Mouse (Mus musculus) embryo, embryonic 11 days (tissue): ENCODE data around the gene Th.

Source experiments
- DNase-seq: peaks from one replicate; pipeline ENCODE4 v3.0.0-alpha.2; 2015

The Th gene

DNA sequence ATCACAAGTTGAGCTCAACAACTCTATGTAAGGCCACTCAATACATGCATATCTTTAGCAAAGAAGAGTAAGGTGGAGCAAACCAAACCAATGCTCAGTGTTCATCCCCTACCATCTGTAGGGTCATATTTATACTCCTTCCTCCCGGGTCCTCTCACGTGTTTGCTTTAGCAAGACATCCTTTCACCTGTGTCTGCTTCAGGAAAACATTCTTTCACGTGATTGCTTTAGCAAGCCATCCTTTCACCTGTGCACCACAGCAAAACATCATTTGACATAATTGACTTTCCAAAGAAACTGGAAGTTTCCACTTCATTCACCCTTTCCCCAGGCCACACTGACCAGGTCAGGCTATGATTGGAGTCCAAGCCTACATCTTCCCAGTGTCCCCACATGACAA is at the start of gene Th:
Gene Th, minus strand, starts transcription at position 101 of the 400 bp plus-strand sequence.
- DNase-seq, result no peak

GRCm38 (mm10) chr7:142968809-142969511 is 38.0 kb upstream of the Th start, which contains the start of gene Ascl2:
Gene Ascl2, minus strand, starts transcription at chr7:142969264.
- DNase-seq, result peak; percentile 68

DNA sequence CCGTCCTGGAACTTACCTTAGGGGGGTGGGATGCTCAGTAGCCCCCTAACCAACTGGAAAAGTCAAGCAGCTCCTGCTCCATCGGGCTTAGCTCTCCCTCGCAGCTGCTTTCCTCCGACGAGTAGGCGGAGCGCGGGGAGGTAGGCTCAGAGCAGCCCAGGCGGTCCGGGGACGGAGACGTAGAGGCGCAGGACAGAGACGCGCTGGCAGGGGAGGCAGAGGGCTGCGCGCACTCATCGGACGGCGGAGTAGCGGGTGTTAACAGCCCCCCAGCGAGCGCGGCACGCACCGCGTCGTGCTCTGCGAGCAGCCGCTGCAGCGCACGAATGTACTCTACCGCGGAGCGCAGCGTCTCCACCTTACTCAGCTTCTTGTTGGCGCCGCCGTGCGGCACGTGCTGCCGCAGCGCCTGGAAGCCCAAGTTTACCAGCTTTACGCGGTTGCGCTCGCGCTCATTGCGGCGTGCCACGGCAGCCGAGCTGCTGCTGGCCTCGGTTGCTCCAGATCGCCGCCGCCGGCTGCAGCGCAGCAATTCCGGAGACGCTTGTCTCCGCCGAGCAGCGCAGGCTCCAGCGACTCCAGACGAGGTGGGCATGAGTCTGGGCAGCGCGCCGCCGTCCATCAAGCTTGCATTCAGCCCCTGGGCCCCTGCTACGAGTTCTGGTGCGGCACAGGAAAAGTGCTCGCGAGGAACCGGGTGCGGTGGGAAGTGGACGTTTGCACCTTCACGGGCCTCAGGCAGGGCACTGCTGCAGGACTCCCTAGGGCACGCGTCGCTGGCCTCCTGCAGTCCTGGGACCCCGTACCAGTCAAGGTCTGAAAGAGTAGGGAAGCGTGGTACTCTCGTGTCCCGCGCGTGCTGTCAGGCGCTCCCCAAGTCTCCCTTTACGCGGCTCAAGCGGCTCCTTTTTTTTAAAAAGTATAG is 37.2 kb upstream of the Th start:
- peak; percentile 90 for DNase-seq

- peak; percentile 39 for DNase-seq
Measured at GRCm38 (mm10) chr7:142967414-142967883, 36.5 kb upstream of the Th start.

- DNase-seq, result no peak
Measured at GRCm38 (mm10) chr7:142959752-142960151, 28.8 kb upstream of the Th start.

DNA sequence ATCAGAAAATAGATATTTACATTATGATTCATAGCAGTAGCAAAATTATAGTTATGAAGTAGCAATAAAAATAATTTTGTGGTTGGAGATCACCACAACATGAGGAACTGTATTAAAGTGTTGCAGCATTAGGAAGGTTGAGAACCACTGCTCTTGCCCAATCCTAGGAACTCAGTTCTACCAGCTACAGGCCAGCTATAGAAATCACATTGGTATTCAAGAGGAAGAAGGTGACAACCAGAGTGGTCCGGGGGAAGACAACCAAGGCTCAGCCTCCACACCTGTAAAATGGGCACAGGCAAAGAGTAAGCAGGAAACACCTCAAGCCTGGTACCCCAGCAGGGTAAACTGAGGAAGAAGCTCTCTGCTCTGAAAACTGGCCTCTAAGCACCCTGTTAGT is 27.9 kb upstream of the Th start:
- no peak for DNase-seq

GRCm38 (mm10) chr7:142956018-142956417 is 25.1 kb upstream of the Th start:
- DNase-seq, result no peak

DNA sequence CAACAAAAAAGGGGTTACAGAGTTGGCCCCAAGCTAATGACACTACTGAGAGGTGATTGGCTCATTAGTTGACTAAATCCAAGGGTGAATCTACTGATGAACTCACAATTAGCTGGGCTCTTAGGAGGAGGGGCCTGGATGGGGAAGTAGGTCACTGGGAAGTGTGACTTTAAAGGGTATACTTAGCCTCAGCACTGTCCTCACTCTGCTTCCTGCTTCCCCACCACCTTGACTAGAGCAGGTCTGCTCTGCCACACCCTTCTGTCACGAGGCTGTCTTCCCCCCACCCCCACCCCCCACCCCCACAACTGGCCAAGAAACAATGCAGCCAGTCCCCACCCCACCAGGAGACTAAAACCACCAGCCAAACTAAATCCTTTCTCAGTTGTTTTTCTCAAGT is 18.6 kb upstream of the Th start:
- no peak for DNase-seq

GRCm38 (mm10) chr7:142937631-142938030 is 6.7 kb upstream of the Th start:
- no peak for DNase-seq

DNA sequence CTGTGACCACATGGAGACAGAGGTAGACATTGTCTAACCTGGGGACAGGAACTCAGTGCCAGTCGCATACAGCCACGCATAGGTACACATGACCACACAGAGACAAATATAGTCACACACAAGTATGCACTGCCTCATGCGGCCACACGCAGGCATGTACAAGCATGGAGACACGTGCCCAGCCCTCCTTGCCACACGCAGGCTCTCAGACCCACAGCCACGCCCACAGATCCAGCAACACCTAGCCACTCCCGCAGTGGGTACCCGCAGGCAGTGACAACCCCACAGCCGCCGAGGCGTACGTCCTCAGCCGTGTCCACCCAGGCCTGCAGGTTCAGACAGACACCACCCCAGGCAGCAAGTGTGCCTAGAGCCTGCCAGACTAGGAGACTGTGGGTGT is 4.8 kb upstream of the Th start:
- DNase-seq, result no peak

- DNase-seq, result no peak
Measured at GRCm38 (mm10) chr7:142932469-142932868, 1.5 kb upstream of the Th start.

GRCm38 (mm10) chr7:142929516-142929915 is 1.4 kb downstream of the Th start:
- no peak for DNase-seq

- no peak for DNase-seq
Measured at GRCm38 (mm10) chr7:142927293-142927692, 3.6 kb downstream of the Th start.

DNA sequence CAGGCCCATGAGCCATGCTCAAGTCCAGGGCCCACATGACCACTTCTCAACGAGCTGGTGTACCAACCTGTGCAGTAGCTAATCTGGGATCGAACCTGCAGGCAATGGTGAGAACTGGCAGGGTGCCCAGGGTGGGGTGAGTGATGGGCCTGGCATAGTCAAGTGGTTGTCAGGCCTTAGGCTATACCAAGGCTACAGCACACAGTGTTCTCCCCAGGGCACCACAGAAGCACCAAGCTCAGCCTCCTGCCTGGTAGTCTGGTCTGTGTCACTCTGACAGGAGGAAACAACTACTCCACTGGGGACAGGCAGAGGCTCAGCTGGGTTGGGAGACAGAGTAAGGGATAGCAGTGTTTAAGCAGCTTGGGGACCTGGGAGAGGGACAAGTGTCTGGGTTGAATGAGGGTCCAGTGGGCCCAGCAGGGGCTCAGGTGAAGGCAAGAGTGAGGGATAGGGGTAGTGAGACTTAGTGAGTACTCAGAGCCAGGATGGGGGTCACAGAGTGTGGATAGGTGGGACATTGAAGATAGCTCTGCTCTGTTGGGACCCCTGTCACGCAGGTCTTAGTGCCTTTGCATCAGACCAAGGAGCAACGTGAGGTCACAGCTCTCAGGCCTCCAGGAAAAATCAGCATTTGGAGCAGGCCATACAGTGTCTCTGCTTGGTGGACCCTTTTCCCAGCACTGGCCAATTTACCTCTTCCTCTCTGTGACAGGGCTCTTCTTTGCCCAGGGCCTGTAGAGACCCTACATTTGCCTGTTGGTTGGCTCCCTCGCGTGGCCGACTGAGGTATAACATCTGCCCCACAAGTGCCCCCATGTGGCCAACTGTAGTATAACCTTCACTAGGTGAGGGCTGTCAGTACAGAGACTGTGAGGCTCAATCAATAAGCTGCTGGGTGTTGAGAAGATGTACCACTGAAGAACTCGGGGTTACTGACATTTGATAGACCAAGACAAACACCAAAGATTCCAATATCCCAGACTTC is 12.0 kb downstream of the Th start:
- peak; percentile 76 for DNase-seq

DNA sequence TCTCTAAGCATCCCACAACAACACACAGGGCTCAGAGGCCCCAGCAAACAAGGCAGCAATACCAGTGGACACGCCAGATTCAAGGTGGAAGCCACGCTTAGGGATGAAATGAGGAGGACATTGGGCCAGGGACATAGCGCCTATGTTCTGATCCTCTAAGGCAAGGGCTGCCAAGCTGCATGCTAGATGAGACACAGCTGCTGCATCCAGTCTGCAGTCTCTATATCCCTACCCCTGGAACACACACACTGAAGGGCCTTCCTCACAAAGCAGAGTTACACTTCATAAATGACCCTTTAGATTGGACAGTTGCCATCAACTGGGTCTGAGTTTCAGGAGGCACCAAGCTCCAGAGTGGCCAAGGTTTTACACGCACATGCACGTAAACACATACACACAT is 13.3 kb downstream of the Th start:
- no peak for DNase-seq

- DNase-seq, result peak; percentile 25
Measured at GRCm38 (mm10) chr7:142916178-142916577, 14.8 kb downstream of the Th start.

DNA sequence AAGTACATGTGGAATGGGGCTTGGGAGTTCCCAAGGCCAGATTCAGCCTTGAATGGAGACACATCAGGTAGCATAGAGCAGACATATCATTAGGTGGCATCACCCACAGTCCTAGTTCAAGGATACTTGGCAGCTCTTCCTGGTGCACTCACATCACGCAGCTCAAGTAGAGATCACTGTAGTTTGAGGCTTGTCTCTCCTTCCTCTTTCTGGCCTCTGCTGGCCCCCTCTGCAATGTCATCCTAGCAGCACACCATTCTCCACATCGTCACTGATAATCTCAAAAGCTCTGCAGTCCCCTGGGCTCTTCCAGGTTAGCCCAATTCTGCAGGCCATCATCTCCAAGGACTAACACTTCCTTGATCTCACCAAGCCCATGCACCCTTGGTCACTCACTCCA is 19.2 kb downstream of the Th start:
- DNase-seq, result no peak

DNA sequence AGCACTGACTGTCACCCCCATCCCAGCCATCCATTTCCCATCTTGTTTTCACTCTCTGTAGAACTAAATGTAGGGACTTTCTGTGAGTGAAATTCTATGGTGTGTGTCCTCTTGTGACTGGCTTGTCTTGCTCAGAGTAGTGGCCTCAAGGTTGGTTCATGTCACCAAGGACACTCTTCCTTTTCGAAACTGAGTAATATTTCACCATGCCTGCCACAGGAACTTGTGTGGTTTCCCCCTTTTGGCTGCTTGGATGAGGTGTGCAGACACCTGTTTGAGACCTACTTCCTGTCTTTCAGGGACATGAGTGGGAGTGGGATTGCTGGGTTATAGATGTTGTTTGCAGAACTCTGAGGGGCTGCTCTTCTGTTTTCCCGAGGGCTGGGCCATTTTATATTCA is 20.8 kb downstream of the Th start:
- DNase-seq, result no peak

- no peak for DNase-seq
Measured at GRCm38 (mm10) chr7:142909622-142910021, 21.3 kb downstream of the Th start.

GRCm38 (mm10) chr7:142905606-142906005 is 25.3 kb downstream of the Th start:
- no peak for DNase-seq

- no peak for DNase-seq
Measured at GRCm38 (mm10) chr7:142904331-142904730, 26.6 kb downstream of the Th start.

- peak; percentile 21 for DNase-seq
Measured at GRCm38 (mm10) chr7:142902931-142903330, 28.0 kb downstream of the Th start.

DNA sequence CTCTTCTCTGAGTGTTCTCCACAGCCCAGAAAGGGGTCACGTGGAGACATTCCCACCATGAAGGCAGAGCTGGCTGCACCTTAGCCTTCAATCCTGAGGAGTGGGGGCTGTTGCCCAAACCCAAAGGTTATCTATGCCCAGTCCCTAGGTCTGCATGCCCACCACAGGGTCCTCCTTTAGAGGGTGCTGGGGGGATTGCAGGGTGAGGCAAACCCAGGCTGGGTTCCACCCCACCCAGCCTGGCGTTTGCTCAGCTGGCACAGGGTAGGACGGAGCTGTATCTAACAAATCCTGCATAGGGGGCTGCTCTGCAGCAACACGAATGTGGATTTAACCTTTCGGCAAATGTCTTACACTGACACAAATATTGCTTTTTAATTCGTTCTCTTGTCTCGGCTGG is 29.2 kb downstream of the Th start:
- DNase-seq, result no peak
